Mouse (Mus musculus) cerebellum, postnatal 4 days (tissue): ENCODE measurements around the gene Taok1.

Source experiments
- DNase-seq, 2 experiments: peaks; one replicate each; pipeline ENCODE4 v3.0.0; 2022; ENCODE audit warnings: low spot score in 2 of 2, mixed read lengths in 1 of 2

Gene Taok1

DNA sequence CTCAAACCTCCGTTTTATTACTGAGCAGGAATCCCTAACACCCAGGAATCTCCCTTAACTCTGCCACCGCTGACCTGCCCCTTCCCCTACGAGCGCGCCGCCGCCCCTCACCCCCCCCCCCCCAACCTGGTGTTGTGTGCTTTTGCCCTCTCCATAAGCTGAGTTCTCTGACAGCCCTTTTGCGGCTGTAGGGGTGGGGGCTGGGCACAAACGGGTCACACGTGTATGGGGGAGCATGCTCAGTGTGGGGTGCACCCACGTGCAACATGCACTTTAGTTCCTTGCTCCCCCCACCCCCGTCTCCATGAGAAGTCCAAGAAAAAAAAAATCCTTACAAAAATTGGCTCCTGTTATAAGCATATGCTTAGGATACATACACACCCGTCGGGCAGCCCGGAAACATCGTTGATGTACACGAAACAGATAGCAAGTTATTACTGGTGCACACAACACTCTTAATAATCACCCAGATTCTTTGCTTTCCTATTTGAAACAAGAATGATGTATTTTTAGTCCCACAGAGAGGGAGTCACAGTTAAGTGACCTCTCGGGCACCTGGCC lies 115.2 kb downstream of the Taok1 start:
- DNase-seq = no peak

GRCm38 (mm10) chr11:77491502-77492291 lies 115.9 kb downstream of the Taok1 start:
- DNase-seq = no peak

DNA sequence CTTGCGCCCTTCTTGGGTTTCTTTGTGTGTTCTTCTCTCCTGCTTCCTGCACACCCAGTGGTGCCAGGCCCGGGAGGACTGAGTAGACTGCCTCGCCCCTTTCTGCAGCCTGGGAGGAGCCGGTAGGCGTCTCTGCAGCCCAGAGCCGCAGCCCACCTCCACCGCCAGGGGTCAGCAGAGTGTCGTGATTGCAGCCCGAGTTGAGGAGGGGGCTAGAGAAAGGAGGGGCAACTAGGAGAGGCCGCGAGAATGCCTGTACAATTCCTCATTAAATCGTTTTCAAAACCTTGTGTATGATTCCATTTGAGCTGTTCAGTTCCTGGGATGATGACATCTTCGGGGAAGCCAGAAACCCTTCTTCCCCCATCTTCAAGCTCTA lies 116.5 kb downstream of the Taok1 start:
- peak; percentile 97 for DNase-seq

DNA sequence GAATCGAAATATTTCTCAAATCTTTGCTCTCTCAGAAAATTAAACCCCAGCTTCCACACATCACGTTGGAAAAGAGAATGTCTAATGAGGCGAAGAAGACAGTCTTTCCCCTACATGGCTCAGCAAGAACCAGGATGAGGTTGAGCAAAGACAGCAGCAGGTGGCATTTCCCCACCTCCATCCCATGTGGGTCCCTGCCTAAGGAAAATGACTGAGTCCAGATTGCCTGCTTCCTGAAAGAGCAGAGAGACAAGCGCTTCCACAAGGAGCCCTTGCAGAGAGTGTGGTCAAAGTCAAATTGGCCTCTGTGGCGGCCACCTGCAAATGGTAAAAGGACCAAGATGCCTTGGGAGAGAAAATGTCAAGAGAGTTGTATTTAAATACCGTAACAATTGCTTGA lies 117.2 kb downstream of the Taok1 start:
- no peak for DNase-seq

- peak in 1 of 2 experiments; percentile 76 for DNase-seq
Measured at GRCm38 (mm10) chr11:77489591-77490235, 117.9 kb downstream of the Taok1 start, which contains the start of gene Ankrd13b. Ankrd13b (minus strand) TSS chr11:77489678.

GRCm38 (mm10) chr11:77488771-77489581 lies 118.6 kb downstream of the Taok1 start:
- no peak for DNase-seq

GRCm38 (mm10) chr11:77486798-77487197 lies 120.8 kb downstream of the Taok1 start:
- DNase-seq = peak in 1 of 2 experiments; percentile 51

- no peak for DNase-seq
Measured at GRCm38 (mm10) chr11:77485229-77485628, 122.4 kb downstream of the Taok1 start.

DNA sequence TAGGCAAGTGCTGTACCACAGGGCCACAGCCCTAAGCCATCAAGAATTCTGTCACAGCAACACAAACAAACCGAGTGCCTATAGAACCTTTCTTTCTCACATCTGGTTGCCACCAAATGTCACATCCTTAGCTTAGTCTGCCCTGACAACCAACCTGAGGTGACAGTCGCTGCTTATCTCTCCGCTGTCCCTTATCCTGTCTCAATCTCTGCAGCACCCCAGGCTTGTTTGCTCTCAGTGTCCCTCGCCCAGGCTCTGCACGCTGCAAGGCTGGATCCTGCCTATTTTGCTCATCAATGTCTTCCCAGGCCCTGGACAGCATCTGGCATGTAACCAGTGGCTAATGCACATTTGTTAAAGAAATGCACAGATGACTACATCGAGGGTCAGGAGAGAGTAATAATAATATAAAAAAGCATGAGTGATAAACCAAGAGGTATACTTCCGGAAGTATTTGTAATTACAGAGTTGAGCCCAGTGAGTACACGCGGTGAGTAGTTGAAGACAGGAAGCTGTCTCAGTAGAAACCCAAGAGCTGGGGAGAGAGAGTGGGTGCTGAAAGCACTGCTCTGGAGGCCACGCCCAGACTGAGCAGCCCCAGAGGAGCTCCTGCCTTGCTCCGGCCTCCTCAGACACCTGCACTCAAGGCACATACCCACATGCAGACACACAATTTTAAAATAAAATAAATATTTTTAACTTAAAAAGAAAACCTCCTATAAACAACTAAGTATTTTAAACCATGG lies 123.9 kb downstream of the Taok1 start:
- no peak for DNase-seq

GRCm38 (mm10) chr11:77483043-77483442 lies 124.6 kb downstream of the Taok1 start:
- no peak for DNase-seq
